Mouse (Mus musculus) CH12.LX (cell line): ENCODE results near the gene Sun3. TPM values are rescaled to one million over a fixed set of nuclear protein-coding genes. Genes with fewer than 3 reads are reported as not detected.

ENCODE experiments used
- DNase-seq: peaks from one replicate; pipeline ENCODE4 v3.0.0-alpha.2; 2013; ENCODE audit errors: extremely low read depth
- H3K27ac ChIP-seq: 2 replicates; pipeline ENCODE4 v1.5.1; 2012; ENCODE audit warnings: low read depth, mild to moderate bottlenecking, control low read depth, moderate library complexity; ENCODE audit not compliant: insufficient read depth
- H3K27me3 ChIP-seq: replicated peaks from 2 replicates; pipeline ENCODE3; 2012; ENCODE audit warnings: inconsistent platforms
- H3K36me3 ChIP-seq, 2 experiments: replicated peaks in 1 of 2; 2 replicates each; pipeline versions ENCODE3 to v1.6.1; 2012; ENCODE audit warnings: inconsistent platforms in 1 of 2, low read length in 1 of 2, mild to moderate bottlenecking in 1 of 2, mixed read lengths in 1 of 2, moderate library complexity in 1 of 2; ENCODE audit not compliant: control insufficient read depth in 1 of 2, insufficient read depth in 1 of 2
- H3K4me1 ChIP-seq, 2 experiments: 2 replicates each; pipeline ENCODE4 v1.6.1; 2012; ENCODE audit warnings: inconsistent platforms in 1 of 2, moderate library complexity in 1 of 2; ENCODE audit not compliant: insufficient read depth in 2 of 2, control insufficient read depth in 1 of 2
- H3K4me2 ChIP-seq: 2 replicates; pipeline ENCODE4 v1.6.1; 2012; ENCODE audit warnings: low read depth, mild to moderate bottlenecking, control low read depth; ENCODE audit not compliant: poor library complexity, insufficient read depth, severe bottlenecking
- H3K4me3 ChIP-seq, 3 experiments: fragments of 150-350 bp in 1 of 3; sonication (generic) in 1 of 3; replicated peaks in 1 of 3; 2 replicates each; pipeline versions ENCODE3 to v1.5.1; 2011 to 2012; ENCODE audit warnings: low read depth in 2 of 3, low read length in 2 of 3, mild to moderate bottlenecking in 2 of 3, moderate library complexity in 2 of 3, control low read depth in 1 of 3, improper control_type of control experiment in 1 of 3, inconsistent platforms in 1 of 3, mixed read lengths in 1 of 3; ENCODE audit not compliant: poor library complexity in 1 of 3
- H3K79me2 ChIP-seq: replicated peaks from 2 replicates; pipeline ENCODE4 v1.6.1; 2012; ENCODE audit warnings: mild to moderate bottlenecking, moderate library complexity; ENCODE audit not compliant: control insufficient read depth, poor library complexity, insufficient read depth, severe bottlenecking; ENCODE audit errors: extremely low read depth
- H3K9ac ChIP-seq: 2 replicates; pipeline ENCODE4 v1.6.1; 2012; ENCODE audit warnings: low read depth, mild to moderate bottlenecking, control low read depth, moderate library complexity; ENCODE audit not compliant: insufficient read depth
- H3K9me3 ChIP-seq: replicated peaks from 2 replicates; pipeline ENCODE3; 2012; ENCODE audit warnings: low read length, inconsistent platforms, mixed read lengths
- BHLHE40 ChIP-seq: IDR thresholded peaks from 2 replicates; pipeline ENCODE4 v1.6.1; 2011; ENCODE audit warnings: mild to moderate bottlenecking, low read depth, low read length, improper control_type of control experiment
- CHD1 ChIP-seq: IDR thresholded peaks from 2 replicates; pipeline ENCODE4 v1.6.1; 2012; ENCODE audit warnings: low read depth, low read length, improper control_type of control experiment, inconsistent platforms
- E2F4 ChIP-seq: IDR thresholded peaks from 2 replicates; pipeline ENCODE4 v1.6.1; 2011; ENCODE audit warnings: low read depth, low read length, improper control_type of control experiment; ENCODE audit not compliant: insufficient replicate concordance
- ETS1 ChIP-seq: conservative IDR thresholded peaks from 2 replicates; pipeline ENCODE4 v1.6.1; 2012; ENCODE audit warnings: low read depth, mild to moderate bottlenecking, inconsistent platforms, low read length, improper control_type of control experiment, moderate library complexity
- GABPA ChIP-seq: IDR thresholded peaks from 2 replicates; pipeline ENCODE4 v1.6.1; 2012; ENCODE audit warnings: low read depth, low read length, improper control_type of control experiment, inconsistent platforms; ENCODE audit not compliant: insufficient replicate concordance
- IRF4 ChIP-seq: IDR thresholded peaks from 2 replicates; pipeline ENCODE4 v1.6.1; 2014; ENCODE audit warnings: low read depth, mild to moderate bottlenecking, inconsistent platforms, low read length, improper control_type of control experiment
- MAFK ChIP-seq: IDR thresholded peaks from 2 replicates; pipeline ENCODE4 v1.6.1; 2011; ENCODE audit warnings: low read length, improper control_type of control experiment; ENCODE audit not compliant: insufficient replicate concordance
- MAX ChIP-seq: IDR thresholded peaks from 2 replicates; pipeline ENCODE4 v1.6.1; 2011; ENCODE audit warnings: low read length, improper control_type of control experiment
- MAZ ChIP-seq: IDR thresholded peaks from 2 replicates; pipeline ENCODE4 v1.6.1; 2012; ENCODE audit warnings: low read depth, mild to moderate bottlenecking, inconsistent platforms, low read length, improper control_type of control experiment, moderate library complexity
- MXI1 ChIP-seq: IDR thresholded peaks from 2 replicates; pipeline ENCODE4 v1.6.1; 2011; ENCODE audit warnings: mild to moderate bottlenecking, low read depth, low read length, improper control_type of control experiment
- MYC ChIP-seq: IDR thresholded peaks from 2 replicates; pipeline ENCODE4 v1.6.1; 2011; ENCODE audit warnings: low read depth, mild to moderate bottlenecking, improper control_type of control experiment, low read length
- NRF1 ChIP-seq: IDR thresholded peaks from 2 replicates; pipeline ENCODE4 v1.6.1; 2014; ENCODE audit warnings: low read depth, mild to moderate bottlenecking, inconsistent platforms, low read length, improper control_type of control experiment, moderate library complexity
- PAX5 ChIP-seq: IDR thresholded peaks from 2 replicates; pipeline ENCODE4 v1.6.1; 2012; ENCODE audit warnings: low read length, inconsistent platforms, mixed read lengths
- POLR2A ChIP-seq: IDR thresholded peaks from 2 replicates; pipeline ENCODE4 v1.6.1; 2011; ENCODE audit warnings: low read depth, mild to moderate bottlenecking, improper control_type of control experiment, low read length
- RAD21 ChIP-seq: IDR thresholded peaks from 2 replicates; pipeline ENCODE4 v1.6.1; 2011; ENCODE audit warnings: low read depth, mild to moderate bottlenecking, low read length, improper control_type of control experiment, moderate library complexity
- RCOR1 ChIP-seq: conservative IDR thresholded peaks from 2 replicates; pipeline ENCODE4 v1.6.1; 2012; ENCODE audit warnings: low read depth, mild to moderate bottlenecking, inconsistent platforms, low read length, improper control_type of control experiment
- SIN3A ChIP-seq: IDR thresholded peaks from 2 replicates; pipeline ENCODE4 v1.6.1; 2012; ENCODE audit warnings: low read length, improper control_type of control experiment, inconsistent platforms
- SMC3 ChIP-seq: IDR thresholded peaks from 2 replicates; pipeline ENCODE4 v1.6.1; 2011; ENCODE audit warnings: low read depth, low read length, improper control_type of control experiment
- USF1 ChIP-seq: IDR thresholded peaks from 2 replicates; pipeline ENCODE4 v1.6.1; 2014; ENCODE audit warnings: low read depth, mild to moderate bottlenecking, inconsistent platforms, low read length, improper control_type of control experiment
- ZKSCAN1 ChIP-seq: IDR thresholded peaks from 2 replicates; pipeline ENCODE4 v1.6.1; 2012; ENCODE audit warnings: low read depth, inconsistent platforms, low read length, improper control_type of control experiment, borderline replicate concordance
- ZNF384 ChIP-seq: IDR thresholded peaks from 2 replicates; pipeline ENCODE4 v1.6.1; 2012; ENCODE audit warnings: low read depth, low read length, improper control_type of control experiment, inconsistent platforms
- dilution Hi-C: fragments of 300-500 bp; cut with MboI; formaldehyde crosslinking; loops from 2 replicates; pipeline ENCODE4 v1.14.3; 2020; ENCODE audit warnings: low sequenced_read_pairs; ENCODE audit not compliant: extremely low pct_unique_long_range_greater_than_20kb, extremely low pct_ligation_motif_present
- in situ Hi-C: fragments of 300-500 bp; cut with MboI; formaldehyde crosslinking; loops from 3 replicates; pipeline ENCODE4 v1.14.3; 2019; ENCODE audit warnings: low sequenced_read_pairs, low pct_ligation_motif_present, low pct_unique_long_range_greater_than_20kb, mixed read lengths
- polyA plus RNA-seq: library from polyadenylated mRNA; unstranded; fragments of >175 nt; gene quantifications from 2 replicates; pipeline ENCODE4 v1.2.1, GENCODE M21; 2012; ENCODE audit warnings: low read depth; ENCODE audit not compliant: insufficient read length
- total RNA-seq, 2 experiments: library from RNA; depleted of rRNA; stranded (reverse); fragments of 300-350 nt in 1 of 2; fragments of >200 nt in 1 of 2; gene quantifications; 2 replicates each; pipeline ENCODE4 v1.2.3; 2012 to 2014

The Sun3 gene
- total and polyA plus RNA-seq, 3 experiments, result not detected

GRCm38 (mm10) chr11:9024782-9025181, 24.0 kb downstream of the Sun3 start:
- dilution Hi-C loops, result no loop called here
- in situ Hi-C loops, result no loop called here
- DNase-seq, result no peak
- TF ChIP-seq ZNF384, result no peak
- TF ChIP-seq BHLHE40, result no peak
- no peak for TF ChIP-seq MAFK
- no peak for TF ChIP-seq MAX
- no peak for TF ChIP-seq MXI1
- TF ChIP-seq PAX5, result no peak
- no peak for TF ChIP-seq MAZ
- no peak for TF ChIP-seq USF1
- TF ChIP-seq CHD1, result no peak
- no peak for TF ChIP-seq RCOR1
- TF ChIP-seq SMC3, result no peak
- TF ChIP-seq ZKSCAN1, result no peak
- TF ChIP-seq ETS1, result no peak
- TF ChIP-seq RAD21, result no peak
- no peak for TF ChIP-seq MYC
- no peak for TF ChIP-seq POLR2A
- no peak for TF ChIP-seq GABPA
- Histone ChIP-seq H3K79me2 (no peaks in the 10 kb centered on the region), H3K9ac (no peak overlapping the region), H3K27me3 (peaks cover 85% of the 10 kb centered on the region), H3K9me3 (no peaks in the 10 kb centered on the region), H3K36me3 (no peaks in the 10 kb centered on the region), H3K4me3 (no peak overlapping the region), H3K27ac (no peak overlapping the region), H3K4me2 (no peak overlapping the region), H3K4me1 (0 out of 4 replicates have a peak, but pooled peaks cover 0 to 2% of the 10 kb centered on the region in 2 experiments)

GRCm38 (mm10) chr11:9020207-9020606, 28.6 kb downstream of the Sun3 start:
- DNase-seq, result no peak
- in situ Hi-C loops (no loop called here), dilution Hi-C loops (no loop called here)
- Histone ChIP-seq H3K9me3 (no peaks in the 10 kb centered on the region), H3K79me2 (no peaks in the 10 kb centered on the region), H3K4me3 (no peak overlapping the region), H3K9ac (no peak overlapping the region), H3K27ac (no peak overlapping the region), H3K36me3 (no peaks in the 10 kb centered on the region), H3K4me2 (peak overlapping the region; percentile 9; the same call in 1 of the 2 replicates), H3K27me3 (peaks cover 88% of the 10 kb centered on the region), H3K4me1 (0 out of 4 replicates have a peak, but pooled peaks cover 0 to 4% of the 10 kb centered on the region in 2 experiments)
- no peak for TF ChIP-seq IRF4
- no peak for TF ChIP-seq E2F4
- no peak for TF ChIP-seq MAZ
- TF ChIP-seq MXI1, result no peak
- TF ChIP-seq BHLHE40, result no peak
- no peak for TF ChIP-seq NRF1
- no peak for TF ChIP-seq SIN3A
